Mouse (Mus musculus) embryo, embryonic 10.5 days (tissue): Measurements from ENCODE around the gene Ntrk2.
A peak's percentile ranks its signal among the peaks of the same experiment; 100 is the strongest.

ENCODE experiments used
- DNase-seq: peaks from one replicate; pipeline ENCODE4 v3.0.0-alpha.2; 2015; ENCODE audit warnings: low spot score

Ntrk2 gene

GRCm38 (mm10) chr13:59115551-59115950 is 309.2 kb downstream of the Ntrk2 start:
- DNase-seq = no peak

GRCm38 (mm10) chr13:59117233-59117632 is 310.9 kb downstream of the Ntrk2 start:
- DNase-seq = no peak

- no peak for DNase-seq
These were observed 313.4 kb downstream of the Ntrk2 start for GRCm38 (mm10) chr13:59119596-59120394.

GRCm38 (mm10) chr13:59143141-59143744 is 336.9 kb downstream of the Ntrk2 start:
- peak; percentile 3 for DNase-seq

- DNase-seq = peak; percentile 36
These were observed 338.0 kb downstream of the Ntrk2 start for GRCm38 (mm10) chr13:59144321-59144856.

GRCm38 (mm10) chr13:59145677-59146555 is 339.5 kb downstream of the Ntrk2 start:
- DNase-seq = peak; percentile 79

GRCm38 (mm10) chr13:59146616-59147015 is 340.2 kb downstream of the Ntrk2 start:
- no peak for DNase-seq

GRCm38 (mm10) chr13:59147976-59148375 is 341.6 kb downstream of the Ntrk2 start:
- DNase-seq = no peak

GRCm38 (mm10) chr13:59148793-59149192 is 342.4 kb downstream of the Ntrk2 start:
- no peak for DNase-seq

GRCm38 (mm10) chr13:59164015-59164414 is 357.6 kb downstream of the Ntrk2 start:
- no peak for DNase-seq

GRCm38 (mm10) chr13:59173840-59174239 is 367.5 kb downstream of the Ntrk2 start:
- no peak for DNase-seq

GRCm38 (mm10) chr13:59176021-59176420 is 369.7 kb downstream of the Ntrk2 start:
- no peak for DNase-seq

GRCm38 (mm10) chr13:59176485-59176884 is 370.1 kb downstream of the Ntrk2 start:
- no peak for DNase-seq

- peak; percentile 21 for DNase-seq
These were observed 370.6 kb downstream of the Ntrk2 start for GRCm38 (mm10) chr13:59177003-59177402.

GRCm38 (mm10) chr13:59179986-59180385 is 373.6 kb downstream of the Ntrk2 start:
- DNase-seq = no peak

GRCm38 (mm10) chr13:59180781-59181180 is 374.4 kb downstream of the Ntrk2 start:
- DNase-seq = no peak

GRCm38 (mm10) chr13:59181188-59181947 is 375.0 kb downstream of the Ntrk2 start:
- DNase-seq = no peak

- DNase-seq = peak; percentile 35
These were observed 376.3 kb downstream of the Ntrk2 start for GRCm38 (mm10) chr13:59182630-59183029.
